Mouse (Mus musculus): ENCODE data around the gene Gm5678. TPM values are rescaled to one million over a fixed set of nuclear protein-coding genes. Genes with fewer than 3 reads are reported as not detected.
"Not testable (repeated sequence)": the region's sequence is repeated elsewhere in the genome, so short reads cannot be mapped to it uniquely, and the experiment has no call there.

Gene Gm5678
- polyA plus RNA-seq, 1 experiment from 2014 or later: not detected

- no peak overlapping the region for H3K9ac ChIP-seq (ENCODE audit: low read depth, low read length)
- no peak overlapping the region for H3K4me2 ChIP-seq (replicated peaks; ENCODE audit: low read depth, low read length)
- ATAC-seq (ENCODE audit: low FRiP score) (no peak), DNase-seq (ENCODE audit: low spot score) (peak; percentile 69)
- H3K4me3 ChIP-seq (ENCODE audit: low read depth, low read length): no peak overlapping the region
- 45% methylated on average over 5 of the region's 5 CpGs for WGBS
- H3K27me3 ChIP-seq (ENCODE audit: control insufficient read depth, insufficient read depth, low read length): no peaks in the 10 kb centered on the region
- no peak overlapping the region for H3K27ac ChIP-seq (ENCODE audit: low read depth, low read length)
- H3K36me3 ChIP-seq (ENCODE audit: control insufficient read depth, insufficient read depth, low read length): no peaks in the 10 kb centered on the region
- no peaks in the 10 kb centered on the region for H3K4me1 ChIP-seq (replicated peaks; ENCODE audit: control insufficient read depth, insufficient read depth, low read length)
- no peaks in the 10 kb centered on the region for H3K9me3 ChIP-seq (ENCODE audit: control insufficient read depth, low read length)
Observed at GRCm38 (mm10) chr16:93615118-93615870, 12.6 kb upstream of the Gm5678 start.

GRCm38 (mm10) chr16:93623759-93624158 is 4.1 kb upstream of the Gm5678 start:
- not testable (repeated sequence) for H3K9me3 ChIP-seq (ENCODE audit: control insufficient read depth, low read length); H3K27ac ChIP-seq (ENCODE audit: low read depth, low read length); H3K4me1 ChIP-seq (replicated peaks; ENCODE audit: control insufficient read depth, insufficient read depth, low read length); DNase-seq (ENCODE audit: low spot score); H3K4me2 ChIP-seq (replicated peaks; ENCODE audit: low read depth, low read length); H3K27me3 ChIP-seq (ENCODE audit: control insufficient read depth, insufficient read depth, low read length); H3K4me3 ChIP-seq (ENCODE audit: low read depth, low read length); ATAC-seq (ENCODE audit: low FRiP score); H3K36me3 ChIP-seq (ENCODE audit: control insufficient read depth, insufficient read depth, low read length); H3K9ac ChIP-seq (ENCODE audit: low read depth, low read length)
- WGBS: 85% methylated on average over 4 of the region's 4 CpGs

GRCm38 (mm10) chr16:93624671-93625070 is 3.2 kb upstream of the Gm5678 start:
- H3K27ac ChIP-seq (ENCODE audit: low read depth, low read length): no peak overlapping the region
- no peak overlapping the region for H3K4me3 ChIP-seq (ENCODE audit: low read depth, low read length)
- 77% methylated on average over 4 of the region's 4 CpGs for WGBS
- DNase-seq (ENCODE audit: low spot score) (no peak), ATAC-seq (ENCODE audit: low FRiP score) (no peak)
- no peak overlapping the region for H3K9ac ChIP-seq (ENCODE audit: low read depth, low read length)
- no peak overlapping the region for H3K4me2 ChIP-seq (replicated peaks; ENCODE audit: low read depth, low read length)
- no peaks in the 10 kb centered on the region for H3K9me3 ChIP-seq (ENCODE audit: control insufficient read depth, low read length)
- H3K27me3 ChIP-seq (ENCODE audit: control insufficient read depth, insufficient read depth, low read length): no peaks in the 10 kb centered on the region
- H3K4me1 ChIP-seq (replicated peaks; ENCODE audit: control insufficient read depth, insufficient read depth, low read length): no peaks in the 10 kb centered on the region
- no peaks in the 10 kb centered on the region for H3K36me3 ChIP-seq (ENCODE audit: control insufficient read depth, insufficient read depth, low read length)

- no peak overlapping the region for H3K4me2 ChIP-seq (replicated peaks; ENCODE audit: low read depth, low read length)
- DNase-seq (ENCODE audit: low spot score) (no peak), ATAC-seq (ENCODE audit: low FRiP score) (no peak)
- H3K9ac ChIP-seq (ENCODE audit: low read depth, low read length): no peak overlapping the region
- H3K36me3 ChIP-seq (ENCODE audit: control insufficient read depth, insufficient read depth, low read length): no peaks in the 10 kb centered on the region
- WGBS: 37% methylated on average over 1 of the region's 1 CpGs
- H3K4me1 ChIP-seq (replicated peaks; ENCODE audit: control insufficient read depth, insufficient read depth, low read length): no peaks in the 10 kb centered on the region
- no peaks in the 10 kb centered on the region for H3K27me3 ChIP-seq (ENCODE audit: control insufficient read depth, insufficient read depth, low read length)
- H3K4me3 ChIP-seq (ENCODE audit: low read depth, low read length): no peak overlapping the region
- H3K27ac ChIP-seq (ENCODE audit: low read depth, low read length): no peak overlapping the region
- no peaks in the 10 kb centered on the region for H3K9me3 ChIP-seq (ENCODE audit: control insufficient read depth, low read length)
Observed at GRCm38 (mm10) chr16:93626745-93627144, 1.2 kb upstream of the Gm5678 start.

GRCm38 (mm10) chr16:93644006-93644405 is 16.1 kb downstream of the Gm5678 start:
- Histone ChIP-seq H3K27ac (ENCODE audit: low read depth, low read length) (no peak overlapping the region), H3K9ac (ENCODE audit: low read depth, low read length) (no peak overlapping the region), H3K4me2 (replicated peaks; ENCODE audit: low read depth, low read length) (no peak overlapping the region), H3K36me3 (ENCODE audit: control insufficient read depth, insufficient read depth, low read length) (no peaks in the 10 kb centered on the region), H3K9me3 (ENCODE audit: control insufficient read depth, low read length) (no peaks in the 10 kb centered on the region), H3K4me1 (replicated peaks; ENCODE audit: control insufficient read depth, insufficient read depth, low read length) (no peaks in the 10 kb centered on the region), H3K4me3 (ENCODE audit: low read depth, low read length) (no peak overlapping the region), H3K27me3 (ENCODE audit: control insufficient read depth, insufficient read depth, low read length) (no peaks in the 10 kb centered on the region)
- ATAC-seq (ENCODE audit: low FRiP score) (no peak), DNase-seq (ENCODE audit: low spot score) (no peak)
- 81% methylated on average over 4 of the region's 4 CpGs for WGBS

GRCm38 (mm10) chr16:93648441-93649183 is 20.7 kb downstream of the Gm5678 start:
- Histone ChIP-seq H3K9ac (ENCODE audit: low read depth, low read length) (no peak overlapping the region), H3K27ac (ENCODE audit: low read depth, low read length) (no peak overlapping the region), H3K4me1 (replicated peaks; ENCODE audit: control insufficient read depth, insufficient read depth, low read length) (no peaks in the 10 kb centered on the region), H3K27me3 (ENCODE audit: control insufficient read depth, insufficient read depth, low read length) (no peaks in the 10 kb centered on the region), H3K9me3 (ENCODE audit: control insufficient read depth, low read length) (no peaks in the 10 kb centered on the region), H3K4me2 (replicated peaks; ENCODE audit: low read depth, low read length) (no peak overlapping the region), H3K4me3 (ENCODE audit: low read depth, low read length) (no peak overlapping the region), H3K36me3 (ENCODE audit: control insufficient read depth, insufficient read depth, low read length) (no peaks in the 10 kb centered on the region)
- no peak for DNase-seq (ENCODE audit: low spot score)
- no peak for ATAC-seq (ENCODE audit: low FRiP score)
- WGBS: 90% methylated on average over 5 of the region's 5 CpGs

- Histone ChIP-seq H3K36me3 (ENCODE audit: control insufficient read depth, insufficient read depth, low read length) (no peaks in the 10 kb centered on the region), H3K27me3 (ENCODE audit: control insufficient read depth, insufficient read depth, low read length) (no peaks in the 10 kb centered on the region), H3K9ac (ENCODE audit: low read depth, low read length) (no peak overlapping the region), H3K4me2 (replicated peaks; ENCODE audit: low read depth, low read length) (no peak overlapping the region), H3K4me3 (ENCODE audit: low read depth, low read length) (no peak overlapping the region), H3K9me3 (ENCODE audit: control insufficient read depth, low read length) (no peaks in the 10 kb centered on the region), H3K4me1 (replicated peaks; ENCODE audit: control insufficient read depth, insufficient read depth, low read length) (no peaks in the 10 kb centered on the region), H3K27ac (ENCODE audit: low read depth, low read length) (no peak overlapping the region)
- DNase-seq (ENCODE audit: low spot score) (no peak), ATAC-seq (ENCODE audit: low FRiP score) (no peak)
Observed at GRCm38 (mm10) chr16:93667976-93668375, 40.1 kb downstream of the Gm5678 start.

- H3K4me3 ChIP-seq (ENCODE audit: low read depth, low read length): no peak overlapping the region
Observed at GRCm38 (mm10) chr16:93669521-93669920, 41.6 kb downstream of the Gm5678 start.

GRCm38 (mm10) chr16:93670466-93670865 is 42.6 kb downstream of the Gm5678 start:
- H3K9ac ChIP-seq (ENCODE audit: low read depth, low read length); H3K27ac ChIP-seq (ENCODE audit: low read depth, low read length); DNase-seq (ENCODE audit: low spot score); H3K27me3 ChIP-seq (ENCODE audit: control insufficient read depth, insufficient read depth, low read length); H3K4me3 ChIP-seq (ENCODE audit: low read depth, low read length); H3K4me2 ChIP-seq (replicated peaks; ENCODE audit: low read depth, low read length); H3K36me3 ChIP-seq (ENCODE audit: control insufficient read depth, insufficient read depth, low read length); H3K4me1 ChIP-seq (replicated peaks; ENCODE audit: control insufficient read depth, insufficient read depth, low read length); ATAC-seq (ENCODE audit: low FRiP score); H3K9me3 ChIP-seq (ENCODE audit: control insufficient read depth, low read length): not testable (repeated sequence)
- 43% methylated on average over 4 of the region's 4 CpGs for WGBS

More at GRCm38 (mm10) chr16:93669521-93669920, 41.6 kb downstream of the Gm5678 start:
- Histone ChIP-seq H3K36me3 (ENCODE audit: control insufficient read depth, insufficient read depth, low read length) (no peaks in the 10 kb centered on the region), H3K27ac (ENCODE audit: low read depth, low read length) (no peak overlapping the region), H3K9ac (ENCODE audit: low read depth, low read length) (no peak overlapping the region), H3K9me3 (ENCODE audit: control insufficient read depth, low read length) (no peaks in the 10 kb centered on the region), H3K4me1 (replicated peaks; ENCODE audit: control insufficient read depth, insufficient read depth, low read length) (no peaks in the 10 kb centered on the region), H3K4me2 (replicated peaks; ENCODE audit: low read depth, low read length) (no peak overlapping the region), H3K27me3 (ENCODE audit: control insufficient read depth, insufficient read depth, low read length) (no peaks in the 10 kb centered on the region)
- DNase-seq (ENCODE audit: low spot score): no peak
- no peak for ATAC-seq (ENCODE audit: low FRiP score)

Measured in hindbrain, embryonic 11.5 days (tissue).